Mouse (Mus musculus) kidney, embryonic 14.5 days (tissue): ENCODE measurements around the gene Dok5. TPM values are rescaled to one million over a fixed set of nuclear protein-coding genes. Genes with fewer than 3 reads are reported as not detected.
A peak's percentile ranks its signal among the peaks of the same experiment; 100 is the strongest.

Experiments
- ATAC-seq: fragments of 200-750 bp; cut with Nextera tagmentation; 2 replicates; pipeline ENCODE4 v1.8.0; 2017; ENCODE audit warnings: moderate number of reproducible peaks, mild to moderate bottlenecking, moderate TSS enrichment, moderate library complexity; ENCODE audit not compliant: low FRiP score, low TSS enrichment
- H3K27ac ChIP-seq: fragments of 300-500 bp; sonication (generic); 2 replicates; pipeline ENCODE4 v1.5.1; 2014; ENCODE audit warnings: low read depth, mild to moderate bottlenecking, low read length, moderate library complexity, mixed read lengths
- H3K27me3 ChIP-seq: fragments of 300-500 bp; sonication (generic); 2 replicates; pipeline ENCODE4 v1.6.1; 2014; ENCODE audit warnings: mild to moderate bottlenecking, low read length; ENCODE audit not compliant: control insufficient read depth, insufficient read depth
- H3K36me3 ChIP-seq: fragments of 300-500 bp; sonication (generic); 2 replicates; pipeline ENCODE4 v1.6.1; 2014; ENCODE audit warnings: low read length, mixed read lengths; ENCODE audit not compliant: control insufficient read depth, insufficient read depth
- H3K4me1 ChIP-seq: fragments of 300-500 bp; sonication (generic); 2 replicates; pipeline ENCODE4 v1.6.1; 2014; ENCODE audit warnings: low read length, mixed read lengths; ENCODE audit not compliant: control insufficient read depth, insufficient read depth
- H3K4me2 ChIP-seq: fragments of 300-500 bp; sonication (generic); replicated peaks from 2 replicates; pipeline ENCODE4 v1.6.1; 2014; ENCODE audit warnings: low read depth, mild to moderate bottlenecking, low read length
- H3K4me3 ChIP-seq: fragments of 300-500 bp; sonication (generic); 2 replicates; pipeline ENCODE4 v1.5.1; 2014; ENCODE audit warnings: mild to moderate bottlenecking, low read length
- H3K9ac ChIP-seq: fragments of 300-500 bp; sonication (generic); 2 replicates; pipeline ENCODE4 v1.6.1; 2014; ENCODE audit warnings: low read depth, mild to moderate bottlenecking, low read length, moderate library complexity
- H3K9me3 ChIP-seq: fragments of 300-500 bp; sonication (generic); 2 replicates; pipeline ENCODE4 v1.6.1; 2016; ENCODE audit warnings: low read length; ENCODE audit not compliant: control insufficient read depth
- WGBS: fragments of 180-500 bp; shearing (Covaris S2); extraction: QIAGEN DNeasy Blood & Tissue Kit; methylation state at CpG from one replicate; pipeline ENCODE4 v1.1.7; 2014; 5-methylcytosine and 5-hydroxymethylcytosine counted together
- polyA plus RNA-seq: library from polyadenylated mRNA; unstranded; fragments of >200 nt; fragmentation: Nextera tagmentation; extraction: Ambion mirVana; gene quantifications from 2 replicates; pipeline ENCODE4 v1.2.1, GENCODE M21; 2014

Gene Dok5
- polyA plus RNA-seq, 1 experiment from 2014 or later: 0.85 TPM

DNA sequence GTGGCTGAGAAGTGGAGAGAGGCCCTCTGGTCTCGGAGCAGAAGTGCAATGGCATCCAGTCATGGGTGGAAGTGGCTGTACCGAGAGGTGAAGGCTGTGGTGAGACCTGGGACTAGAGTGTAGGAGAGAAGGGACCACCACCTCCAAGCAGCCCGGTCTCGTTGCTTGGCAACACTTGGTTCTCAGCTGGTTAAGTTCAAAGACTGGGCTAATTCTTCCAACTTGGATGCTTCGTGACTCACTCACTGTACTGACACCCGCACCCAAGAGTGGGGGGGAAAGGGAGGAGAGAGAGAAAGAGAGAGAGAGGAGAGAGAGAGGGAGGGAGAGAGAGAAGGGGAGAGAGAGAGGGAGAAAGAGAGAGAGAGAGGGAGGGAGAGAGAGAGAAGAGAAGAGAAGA lies 133.2 kb downstream of the Dok5 start:
- H3K4me1 ChIP-seq: no peaks in the 10 kb centered on the region

DNA sequence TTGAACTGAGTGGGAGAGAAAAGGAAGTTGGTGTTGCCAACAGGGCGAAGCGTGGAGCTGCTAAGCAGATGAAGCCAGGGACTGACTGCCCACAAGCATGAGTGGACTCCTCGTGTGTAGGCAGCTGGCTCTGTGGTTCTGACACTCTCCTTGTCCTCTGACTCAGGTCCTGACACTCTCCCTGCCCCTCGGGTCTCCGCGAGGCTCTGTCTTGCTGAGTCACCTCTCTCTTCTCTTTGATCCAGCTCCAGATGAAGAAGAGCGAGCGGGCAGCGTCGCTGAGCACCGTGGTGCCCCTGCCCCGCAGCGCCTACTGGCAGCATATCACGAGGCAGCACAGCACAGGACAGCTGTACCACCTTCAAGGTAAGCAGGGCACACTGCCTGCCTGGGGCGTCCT lies 139.0 kb downstream of the Dok5 start:
- ATAC-seq: no peak
- Histone ChIP-seq H3K9me3 (no peaks in the 10 kb centered on the region), H3K4me1 (no peaks in the 10 kb centered on the region), H3K27me3 (no peaks in the 10 kb centered on the region), H3K4me3 (no peak overlapping the region), H3K4me2 (no peak overlapping the region), H3K27ac (no peak overlapping the region), H3K36me3 (no peaks in the 10 kb centered on the region), H3K9ac (no peak overlapping the region)
- WGBS: 79% methylated on average over 15 of the region's 15 CpGs

More for the DNA sequence above, 133.2 kb downstream of the Dok5 start:
- H3K27me3 ChIP-seq: no peaks in the 10 kb centered on the region
- H3K4me2 ChIP-seq: no peak overlapping the region
- H3K9ac ChIP-seq: no peak overlapping the region
- no peaks in the 10 kb centered on the region for H3K9me3 ChIP-seq
- 84% methylated on average over 6 of the region's 6 CpGs for WGBS
- no peaks in the 10 kb centered on the region for H3K36me3 ChIP-seq
- H3K27ac ChIP-seq: no peak overlapping the region
- no peak for ATAC-seq
- no peak overlapping the region for H3K4me3 ChIP-seq

DNA sequence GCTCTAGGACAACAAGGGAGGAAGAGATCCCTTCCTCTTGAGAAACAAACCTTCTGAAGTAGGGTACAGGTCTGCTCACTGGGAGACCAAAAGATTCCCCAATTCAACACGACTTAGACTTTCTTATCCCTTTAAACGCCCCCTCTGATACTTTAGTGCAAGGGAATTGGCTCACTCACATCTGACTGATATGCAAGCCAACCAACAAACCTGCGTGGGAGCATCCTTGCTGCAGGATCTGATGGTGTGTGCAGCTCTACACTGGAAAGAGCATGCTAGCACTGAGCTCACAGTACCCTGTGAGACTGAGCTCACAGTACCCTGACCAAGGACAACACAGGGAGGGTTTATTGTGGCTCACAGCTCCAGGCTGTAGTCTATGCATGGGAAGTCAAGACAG lies 139.9 kb downstream of the Dok5 start:
- no peaks in the 10 kb centered on the region for H3K27me3 ChIP-seq
- H3K9me3 ChIP-seq: no peaks in the 10 kb centered on the region
- H3K9ac ChIP-seq: no peak overlapping the region
- WGBS: 89% methylated on average over 3 of the region's 3 CpGs
- no peak overlapping the region for H3K4me2 ChIP-seq
- no peak overlapping the region for H3K4me3 ChIP-seq
- no peak overlapping the region for H3K27ac ChIP-seq
- ATAC-seq: no peak
- H3K36me3 ChIP-seq: no peaks in the 10 kb centered on the region
- no peaks in the 10 kb centered on the region for H3K4me1 ChIP-seq

DNA sequence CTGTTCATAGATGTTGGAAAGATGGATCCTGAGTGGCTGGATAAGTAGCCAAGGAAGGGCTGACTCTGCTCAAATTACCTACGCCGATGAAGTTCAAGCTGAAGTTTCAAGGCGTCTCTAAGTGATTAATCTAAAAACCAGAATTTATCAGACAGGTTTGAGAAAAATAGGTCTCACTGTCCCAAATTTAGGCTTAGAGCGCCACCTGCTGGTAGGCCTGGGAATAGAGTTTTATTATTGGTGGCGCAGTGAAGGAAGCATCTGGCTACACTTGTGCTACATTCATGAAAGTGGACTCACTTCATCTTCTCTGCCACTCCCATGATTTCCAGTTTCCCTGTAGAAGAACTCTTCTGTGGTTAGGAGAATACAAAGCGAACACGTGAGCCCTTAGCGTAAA lies 141.8 kb downstream of the Dok5 start:
- H3K9me3 ChIP-seq: no peaks in the 10 kb centered on the region
- no peak overlapping the region for H3K4me2 ChIP-seq
- no peaks in the 10 kb centered on the region for H3K27me3 ChIP-seq
- 9% methylated on average over 8 of the region's 8 CpGs for WGBS
- no peak overlapping the region for H3K4me3 ChIP-seq
- H3K36me3 ChIP-seq: no peaks in the 10 kb centered on the region
- no peak overlapping the region for H3K27ac ChIP-seq
- H3K4me1 ChIP-seq: no peaks in the 10 kb centered on the region
- H3K9ac ChIP-seq: no peak overlapping the region
- ATAC-seq: no peak

DNA sequence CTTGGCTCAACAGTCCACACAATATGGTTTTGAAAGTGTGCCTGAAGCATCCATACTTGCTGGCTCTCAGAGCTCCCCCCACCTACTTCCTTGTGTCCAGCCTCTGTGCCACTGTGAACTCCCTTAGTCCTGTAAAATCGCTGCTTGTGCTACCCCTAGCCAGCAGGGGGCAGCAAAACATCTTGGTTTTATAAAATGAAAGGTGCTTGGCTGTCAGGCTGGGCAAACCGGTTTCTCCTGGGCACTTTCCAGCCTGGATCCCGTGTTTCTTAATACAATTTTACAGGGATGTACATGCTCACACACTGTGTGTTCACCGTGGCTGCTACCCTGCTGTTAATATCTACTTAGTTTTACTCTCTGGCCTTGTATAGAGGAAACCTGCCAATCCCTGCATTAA lies 145.9 kb downstream of the Dok5 start:
- WGBS: 0% methylated on average over 4 of the region's 4 CpGs
- no peak overlapping the region for H3K4me2 ChIP-seq
- no peaks in the 10 kb centered on the region for H3K9me3 ChIP-seq

DNA sequence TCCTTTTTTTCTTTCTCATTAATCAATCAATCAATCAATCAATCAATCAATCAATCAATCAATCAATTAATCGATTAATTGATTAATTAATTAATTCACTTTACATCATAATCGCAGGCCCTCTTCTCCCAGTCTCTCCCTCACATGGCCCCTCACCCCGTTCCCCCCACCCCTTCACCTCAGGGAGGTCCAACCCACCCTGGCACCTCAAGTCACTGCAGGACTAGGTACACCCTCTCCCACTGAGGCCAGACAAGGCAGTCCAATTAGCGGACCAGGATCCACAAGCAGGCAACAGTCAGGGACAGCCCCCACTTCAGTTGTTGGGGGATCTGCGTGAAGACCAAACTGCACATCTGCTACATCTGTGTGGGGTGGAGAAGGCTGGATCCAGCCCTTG lies 146.3 kb downstream of the Dok5 start:
- no peak overlapping the region for H3K4me3 ChIP-seq
- H3K4me1 ChIP-seq: no peaks in the 10 kb centered on the region
- no peak overlapping the region for H3K27ac ChIP-seq
- no peak for ATAC-seq
- WGBS: 66% methylated on average over 5 of the region's 5 CpGs
- no peaks in the 10 kb centered on the region for H3K27me3 ChIP-seq
- no peaks in the 10 kb centered on the region for H3K36me3 ChIP-seq
- no peaks in the 10 kb centered on the region for H3K9me3 ChIP-seq
- no peak overlapping the region for H3K4me2 ChIP-seq
- no peak overlapping the region for H3K9ac ChIP-seq

More for the DNA sequence above, 145.9 kb downstream of the Dok5 start:
- no peaks in the 10 kb centered on the region for H3K4me1 ChIP-seq
- H3K4me3 ChIP-seq: no peak overlapping the region
- peak; percentile 54 for ATAC-seq
- no peak overlapping the region for H3K27ac ChIP-seq
- H3K9ac ChIP-seq: no peak overlapping the region
- no peaks in the 10 kb centered on the region for H3K27me3 ChIP-seq
- H3K36me3 ChIP-seq: no peaks in the 10 kb centered on the region

DNA sequence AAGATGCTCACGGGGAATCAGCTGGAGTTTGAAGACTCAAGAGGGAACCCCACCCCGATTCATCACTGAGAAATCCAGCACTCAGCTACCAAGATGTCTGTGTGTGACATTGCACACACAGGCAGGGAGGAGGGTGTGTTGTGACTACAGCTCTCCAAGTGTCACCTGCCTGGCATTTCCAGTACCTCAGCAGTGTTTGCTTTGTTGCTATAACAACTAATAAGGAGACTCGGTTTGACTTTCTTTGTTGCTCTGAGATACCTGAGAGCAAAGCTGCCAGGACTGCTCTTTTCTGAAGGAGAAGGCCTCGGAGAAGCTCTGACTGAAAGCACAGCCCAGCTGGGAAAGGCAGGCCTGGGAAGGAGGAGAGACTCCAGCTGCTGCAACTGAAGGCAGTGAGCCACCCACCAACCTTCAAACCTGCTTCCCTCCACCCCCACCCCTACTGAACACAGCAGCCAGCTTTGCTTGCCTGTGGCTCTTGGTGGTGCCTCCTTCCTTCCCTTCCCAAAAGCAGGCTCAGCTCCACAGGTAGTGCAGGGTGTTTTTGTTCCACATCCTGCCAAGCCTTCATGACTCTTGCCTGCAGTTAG lies 152.7 kb downstream of the Dok5 start:
- Histone ChIP-seq H3K36me3 (no peaks in the 10 kb centered on the region), H3K4me2 (no peak overlapping the region), H3K4me3 (no peak overlapping the region), H3K27ac (no peak overlapping the region), H3K27me3 (no peaks in the 10 kb centered on the region), H3K9ac (no peak overlapping the region), H3K4me1 (no peaks in the 10 kb centered on the region), H3K9me3 (no peaks in the 10 kb centered on the region)
- 66% methylated on average over 4 of the region's 4 CpGs for WGBS
- ATAC-seq: no peak

DNA sequence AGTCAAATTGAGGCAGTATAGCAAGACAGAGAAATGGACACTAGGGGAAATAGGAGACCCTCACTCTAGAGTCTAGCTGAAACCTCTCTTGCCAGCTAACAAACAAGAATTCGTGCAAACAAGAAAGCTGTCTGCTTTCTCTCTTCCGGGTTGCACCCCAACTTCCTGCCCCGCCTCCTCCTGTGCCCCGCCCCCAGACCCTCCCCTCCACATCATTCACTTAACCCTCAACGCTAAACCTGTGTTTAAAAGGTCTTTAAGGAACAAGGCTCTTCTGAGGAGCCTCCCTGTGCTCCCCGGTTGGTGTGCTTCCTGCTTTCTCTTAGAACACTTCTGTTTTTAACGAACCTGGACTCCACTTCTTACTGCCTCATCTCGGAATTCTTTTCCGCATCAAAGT lies 156.4 kb downstream of the Dok5 start:
- Histone ChIP-seq H3K4me3 (no peak overlapping the region), H3K27ac (no peak overlapping the region), H3K36me3 (no peaks in the 10 kb centered on the region), H3K27me3 (no peaks in the 10 kb centered on the region), H3K9me3 (no peaks in the 10 kb centered on the region), H3K9ac (no peak overlapping the region), H3K4me2 (no peak overlapping the region), H3K4me1 (no peaks in the 10 kb centered on the region)
- ATAC-seq: no peak
- 58% methylated on average over 9 of the region's 9 CpGs for WGBS

DNA sequence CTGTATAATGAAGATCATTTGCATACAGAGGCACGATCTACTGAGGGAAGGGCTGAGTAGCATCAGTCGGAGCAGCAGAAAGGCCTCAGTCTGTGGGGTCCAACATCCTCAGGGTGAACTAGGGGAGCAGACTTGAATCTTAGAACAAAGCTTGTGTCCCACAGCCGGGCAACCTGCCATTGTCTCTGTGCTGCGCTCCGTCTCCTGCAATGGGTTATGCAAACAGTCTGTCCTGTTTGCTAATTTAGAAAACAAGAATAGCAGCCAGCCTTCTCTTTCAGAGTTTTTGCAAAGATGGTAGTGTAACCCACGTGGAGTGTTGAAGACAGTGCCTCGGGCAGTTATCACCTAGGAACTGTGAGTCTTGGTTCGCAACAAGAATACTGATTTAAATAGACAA lies 163.5 kb downstream of the Dok5 start:
- H3K4me3 ChIP-seq: no peak overlapping the region
- 77% methylated on average over 8 of the region's 8 CpGs for WGBS
- no peak overlapping the region for H3K4me2 ChIP-seq
- no peaks in the 10 kb centered on the region for H3K9me3 ChIP-seq
- ATAC-seq: no peak
- no peaks in the 10 kb centered on the region for H3K4me1 ChIP-seq
- no peak overlapping the region for H3K9ac ChIP-seq
- H3K36me3 ChIP-seq: no peaks in the 10 kb centered on the region
- H3K27me3 ChIP-seq: no peaks in the 10 kb centered on the region
- no peak overlapping the region for H3K27ac ChIP-seq
